Mouse (Mus musculus): ENCODE measurements at regions not wholly inside any gene's neighbourhood (a gene's known extent, or its start where the extent isn't known, plus 50 kb on each side); places are given as distances from the start of the nearest gene placed in this dataset.

- no peak for TF ChIP-seq POLR2A (IDR thresholded peaks at IDR 0.05; ENCODE audit: control insufficient read depth, low read depth, low read length)
- TF ChIP-seq CTCF (IDR thresholded peaks at IDR 0.05; ENCODE audit: control insufficient read depth, insufficient read depth, insufficient replicate concordance, low read depth, low read length), result no peak
- no peaks in the 10 kb centered on the region for H3K4me1 ChIP-seq (ENCODE audit: control insufficient read depth, insufficient read depth, low read length)
- H3K27ac ChIP-seq (ENCODE audit: control insufficient read depth, insufficient read depth, low read depth, low read length), result no peak overlapping the region
- no peak overlapping the region for H3K4me3 ChIP-seq (ENCODE audit: control insufficient read depth, low read depth, low read length)
- H3K36me3 ChIP-seq (ENCODE audit: control insufficient read depth, insufficient read depth, low read length), result no peaks in the 10 kb centered on the region
- no peaks in the 10 kb centered on the region for H3K27me3 ChIP-seq (ENCODE audit: control insufficient read depth, insufficient read depth, low read length)
Measured at GRCm38 (mm10) chr3:151670628-151671027, 79.1 kb downstream of the Ifi44 start.

- Histone ChIP-seq H3K4me1 (ENCODE audit: control insufficient read depth, insufficient read depth, low read length) (no peaks in the 10 kb centered on the region), H3K27me3 (ENCODE audit: control insufficient read depth, insufficient read depth, low read length) (no peaks in the 10 kb centered on the region), H3K36me3 (ENCODE audit: control insufficient read depth, insufficient read depth, low read length) (no peaks in the 10 kb centered on the region), H3K27ac (ENCODE audit: control insufficient read depth, insufficient read depth, low read depth, low read length) (no peak overlapping the region), H3K4me3 (ENCODE audit: control insufficient read depth, low read depth, low read length) (no peak overlapping the region)
- TF ChIP-seq POLR2A (IDR thresholded peaks at IDR 0.05; ENCODE audit: control insufficient read depth, low read depth, low read length), result no peak
Measured at GRCm38 (mm10) chr3:151653298-151653697, 96.5 kb downstream of the Ifi44 start.

- Histone ChIP-seq H3K36me3 (ENCODE audit: control insufficient read depth, insufficient read depth, low read length) (no peaks in the 10 kb centered on the region), H3K27ac (ENCODE audit: control insufficient read depth, insufficient read depth, low read depth, low read length) (no peak overlapping the region), H3K4me1 (ENCODE audit: control insufficient read depth, insufficient read depth, low read length) (no peaks in the 10 kb centered on the region), H3K27me3 (ENCODE audit: control insufficient read depth, insufficient read depth, low read length) (no peaks in the 10 kb centered on the region), H3K4me3 (ENCODE audit: control insufficient read depth, low read depth, low read length) (no peak overlapping the region)
- TF ChIP-seq POLR2A (IDR thresholded peaks at IDR 0.05; ENCODE audit: control insufficient read depth, low read depth, low read length), result no peak
- no peak for TF ChIP-seq CTCF (IDR thresholded peaks at IDR 0.05; ENCODE audit: control insufficient read depth, insufficient read depth, insufficient replicate concordance, low read depth, low read length)
Measured at GRCm38 (mm10) chr3:151651524-151651923, 98.2 kb downstream of the Ifi44 start.

GRCm38 (mm10) chr3:151647637-151648036 lies 102.1 kb downstream of the Ifi44 start:
- TF ChIP-seq CTCF (IDR thresholded peaks at IDR 0.05; ENCODE audit: control insufficient read depth, insufficient read depth, insufficient replicate concordance, low read depth, low read length) (peak; percentile 44; the same call in 1 of the 2 replicates), POLR2A (IDR thresholded peaks at IDR 0.05; ENCODE audit: control insufficient read depth, low read depth, low read length) (no peak)
- no peaks in the 10 kb centered on the region for H3K27me3 ChIP-seq (ENCODE audit: control insufficient read depth, insufficient read depth, low read length)
- H3K27ac ChIP-seq (ENCODE audit: control insufficient read depth, insufficient read depth, low read depth, low read length), result no peak overlapping the region
- H3K36me3 ChIP-seq (ENCODE audit: control insufficient read depth, insufficient read depth, low read length), result no peaks in the 10 kb centered on the region
- no peaks in the 10 kb centered on the region for H3K4me1 ChIP-seq (ENCODE audit: control insufficient read depth, insufficient read depth, low read length)
- H3K4me3 ChIP-seq (ENCODE audit: control insufficient read depth, low read depth, low read length), result no peak overlapping the region

GRCm38 (mm10) chr3:151639431-151640111 lies 110.2 kb downstream of the Ifi44 start:
- Histone ChIP-seq H3K27me3 (ENCODE audit: control insufficient read depth, insufficient read depth, low read length) (no peaks in the 10 kb centered on the region), H3K36me3 (ENCODE audit: control insufficient read depth, insufficient read depth, low read length) (no peaks in the 10 kb centered on the region), H3K27ac (ENCODE audit: control insufficient read depth, insufficient read depth, low read depth, low read length) (no peak overlapping the region), H3K4me1 (ENCODE audit: control insufficient read depth, insufficient read depth, low read length) (no peaks in the 10 kb centered on the region), H3K4me3 (ENCODE audit: control insufficient read depth, low read depth, low read length) (no peak overlapping the region)
- TF ChIP-seq POLR2A (IDR thresholded peaks at IDR 0.05; ENCODE audit: control insufficient read depth, low read depth, low read length) (no peak), CTCF (IDR thresholded peaks at IDR 0.05; ENCODE audit: control insufficient read depth, insufficient read depth, insufficient replicate concordance, low read depth, low read length) (no peak)

GRCm38 (mm10) chr3:151638326-151638725 lies 111.4 kb downstream of the Ifi44 start:
- TF ChIP-seq CTCF (IDR thresholded peaks at IDR 0.05; ENCODE audit: control insufficient read depth, insufficient read depth, insufficient replicate concordance, low read depth, low read length) (no peak), POLR2A (IDR thresholded peaks at IDR 0.05; ENCODE audit: control insufficient read depth, low read depth, low read length) (no peak)
- Histone ChIP-seq H3K27ac (ENCODE audit: control insufficient read depth, insufficient read depth, low read depth, low read length) (no peak overlapping the region), H3K4me1 (ENCODE audit: control insufficient read depth, insufficient read depth, low read length) (no peaks in the 10 kb centered on the region), H3K36me3 (ENCODE audit: control insufficient read depth, insufficient read depth, low read length) (no peaks in the 10 kb centered on the region), H3K27me3 (ENCODE audit: control insufficient read depth, insufficient read depth, low read length) (no peaks in the 10 kb centered on the region), H3K4me3 (ENCODE audit: control insufficient read depth, low read depth, low read length) (no peak overlapping the region)

GRCm38 (mm10) chr3:151610954-151611353 lies 138.8 kb downstream of the Ifi44 start:
- H3K27ac ChIP-seq (ENCODE audit: control insufficient read depth, insufficient read depth, low read depth, low read length), result no peak overlapping the region
- H3K27me3 ChIP-seq (ENCODE audit: control insufficient read depth, insufficient read depth, low read length), result no peaks in the 10 kb centered on the region
- no peak for TF ChIP-seq POLR2A (IDR thresholded peaks at IDR 0.05; ENCODE audit: control insufficient read depth, low read depth, low read length)
- TF ChIP-seq CTCF (IDR thresholded peaks at IDR 0.05; ENCODE audit: control insufficient read depth, insufficient read depth, insufficient replicate concordance, low read depth, low read length), result no peak
- no peaks in the 10 kb centered on the region for H3K4me1 ChIP-seq (ENCODE audit: control insufficient read depth, insufficient read depth, low read length)
- no peaks in the 10 kb centered on the region for H3K36me3 ChIP-seq (ENCODE audit: control insufficient read depth, insufficient read depth, low read length)
- no peak overlapping the region for H3K4me3 ChIP-seq (ENCODE audit: control insufficient read depth, low read depth, low read length)

GRCm38 (mm10) chr3:151607689-151608088 lies 142.1 kb downstream of the Ifi44 start:
- Histone ChIP-seq H3K4me1 (ENCODE audit: control insufficient read depth, insufficient read depth, low read length) (no peaks in the 10 kb centered on the region), H3K27me3 (ENCODE audit: control insufficient read depth, insufficient read depth, low read length) (no peaks in the 10 kb centered on the region), H3K4me3 (ENCODE audit: control insufficient read depth, low read depth, low read length) (no peak overlapping the region), H3K36me3 (ENCODE audit: control insufficient read depth, insufficient read depth, low read length) (no peaks in the 10 kb centered on the region), H3K27ac (ENCODE audit: control insufficient read depth, insufficient read depth, low read depth, low read length) (no peak overlapping the region)
- TF ChIP-seq POLR2A (IDR thresholded peaks at IDR 0.05; ENCODE audit: control insufficient read depth, low read depth, low read length) (no peak), CTCF (IDR thresholded peaks at IDR 0.05; ENCODE audit: control insufficient read depth, insufficient read depth, insufficient replicate concordance, low read depth, low read length) (no peak)
